Mouse (Mus musculus) thymus, postnatal 0 days (tissue): ENCODE data around the gene Nox4. TPM values are rescaled to one million over a fixed set of nuclear protein-coding genes. Genes with fewer than 3 reads are reported as not detected.

Source experiments
- DNase-seq: peaks from one replicate; pipeline ENCODE4 v3.0.0-alpha.2; 2015; ENCODE audit warnings: low spot score
- polyA plus RNA-seq: library from polyadenylated mRNA; unstranded; fragments of >200 nt; fragmentation: Nextera tagmentation; extraction: Ambion mirVana; gene quantifications from 2 replicates; pipeline ENCODE4 v1.2.1, GENCODE M21; 2015

Nox4 gene
- polyA plus RNA-seq, 1 experiment from 2014 or later = 0.53 TPM

DNA sequence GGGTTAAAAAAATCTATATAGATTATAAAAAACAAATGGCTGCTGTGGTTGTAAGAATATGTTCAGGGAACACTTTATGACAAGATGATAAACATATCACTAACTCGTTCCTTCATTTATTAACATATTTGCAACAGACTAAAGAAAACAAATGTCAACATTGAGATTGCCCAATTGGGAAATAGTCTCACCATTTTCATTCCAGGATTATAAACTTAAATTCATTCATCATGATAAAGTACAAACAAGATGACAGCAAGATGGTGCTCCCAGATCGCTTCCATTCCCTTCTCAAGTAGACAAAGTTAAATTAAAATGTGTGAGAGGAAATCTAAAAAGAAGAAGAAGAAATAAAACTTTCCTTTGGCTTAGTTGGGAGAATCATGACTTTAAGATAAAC lies 124.9 kb downstream of the Nox4 start:
- DNase-seq = no peak

- DNase-seq = no peak
These were observed 125.4 kb downstream of the Nox4 start for GRCm38 (mm10) chr7:87371316-87371715.

DNA sequence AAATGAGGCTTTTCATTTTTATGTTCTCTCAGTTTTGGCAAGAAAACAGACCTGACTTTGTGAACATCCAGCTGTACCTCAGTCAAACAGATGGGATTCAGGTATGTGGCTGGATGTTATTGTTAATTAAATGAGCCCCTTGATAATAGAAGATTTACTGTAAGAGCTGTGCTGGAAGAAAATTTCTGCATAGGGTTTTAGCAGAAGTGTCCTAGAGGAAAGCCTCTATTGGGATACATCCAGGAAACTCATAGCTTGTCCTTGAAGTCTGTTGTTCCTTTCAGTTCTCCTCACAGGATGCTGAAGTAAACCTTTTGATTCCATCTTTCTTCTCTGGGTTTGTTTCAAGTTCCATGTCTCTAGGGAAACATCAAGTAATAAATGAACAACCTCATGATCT lies 128.4 kb downstream of the Nox4 start:
- no peak for DNase-seq

DNA sequence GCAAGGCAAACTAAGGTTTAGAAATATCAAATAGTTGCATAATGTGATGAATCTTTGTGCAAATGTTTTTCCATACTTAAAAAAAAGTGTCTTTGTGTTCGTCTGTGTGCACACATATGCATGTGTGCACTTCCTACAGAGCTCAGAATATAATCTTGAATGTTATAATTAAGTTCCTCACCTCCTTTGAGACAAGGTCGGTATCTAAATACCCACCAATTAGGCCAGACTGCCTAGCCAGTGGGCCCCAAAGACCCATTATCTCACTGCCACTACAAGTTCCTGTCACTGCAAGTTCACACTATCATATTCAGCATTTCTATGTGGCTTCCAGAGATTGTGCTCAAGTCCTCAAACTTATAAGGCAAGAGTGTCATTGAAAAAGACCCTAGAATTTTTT lies 129.0 kb downstream of the Nox4 start:
- no peak for DNase-seq

GRCm38 (mm10) chr7:87397023-87397422 lies 151.1 kb downstream of the Nox4 start:
- DNase-seq = no peak

- DNase-seq = peak; percentile 1
These were observed 165.5 kb downstream of the Nox4 start for GRCm38 (mm10) chr7:87411373-87411772.

DNA sequence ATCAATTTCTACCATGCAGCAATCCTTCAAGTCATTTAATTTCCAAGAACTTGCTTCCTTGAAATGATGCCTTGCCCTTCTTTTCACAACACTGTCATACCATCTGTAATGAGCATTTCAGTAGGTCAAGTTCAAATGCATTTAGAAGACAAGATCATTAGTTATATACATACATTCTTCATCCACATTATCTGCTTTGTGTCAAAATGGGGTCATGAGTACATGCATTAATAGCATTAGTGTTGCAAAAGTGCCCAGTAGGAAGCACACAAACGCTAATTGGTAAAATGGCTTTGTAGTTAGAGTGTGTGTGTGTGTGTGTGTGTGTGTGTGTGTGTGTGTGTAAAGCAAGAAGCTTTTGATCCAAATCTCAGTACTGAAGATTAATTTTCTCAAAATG lies 167.4 kb downstream of the Nox4 start:
- DNase-seq = no peak

Other genes starting within 250 kb of the Nox4 start
- not detected in 2 replicates for gene Vmn2r79, start 250.0 kb upstream of the Nox4 start, polyA plus RNA-seq
- 0.03 TPM in 1 of 2 replicates, not detected in the other for gene Tyr, start 247.4 kb downstream of the Nox4 start, polyA plus RNA-seq